Mouse (Mus musculus) ES-E14 (cell line): ENCODE data around the gene Wdr5. TPM values are rescaled to one million over a fixed set of nuclear protein-coding genes. Genes with fewer than 3 reads are reported as not detected.
A peak's percentile ranks its signal among the peaks of the same experiment; 100 is the strongest.

Source experiments
- DNase-seq: peaks from one replicate; pipeline ENCODE4 v3.0.0-alpha.2; 2013; ENCODE audit warnings: low read depth, low spot score
- H3K27ac ChIP-seq: 2 replicates; pipeline ENCODE4 v1.5.1; 2012; ENCODE audit warnings: low read depth, mild to moderate bottlenecking, low read length, moderate library complexity, mixed read lengths; ENCODE audit not compliant: poor library complexity, insufficient read depth, severe bottlenecking
- H3K36me3 ChIP-seq: 2 replicates; pipeline ENCODE4 v1.6.1; 2012; ENCODE audit warnings: mild to moderate bottlenecking, low read length, moderate library complexity, mixed read lengths; ENCODE audit not compliant: control insufficient read depth, poor library complexity, insufficient read depth, severe bottlenecking
- H3K4me1 ChIP-seq, 2 experiments: fragments of 150-350 bp in 1 of 2; sonication (generic) in 1 of 2; 2 replicates each; pipeline ENCODE4 v1.6.1; 2012; ENCODE audit warnings: low read length in 2 of 2, mild to moderate bottlenecking in 1 of 2, mixed read lengths in 1 of 2; ENCODE audit not compliant: control insufficient read depth in 2 of 2, insufficient read depth in 2 of 2, poor library complexity in 1 of 2
- H3K4me3 ChIP-seq, 2 experiments: fragments of 150-350 bp in 1 of 2; sonication (generic) in 1 of 2; 2 replicates each; pipeline ENCODE4 v1.5.1; 2012; ENCODE audit warnings: low read length in 2 of 2, low read depth in 1 of 2, mild to moderate bottlenecking in 1 of 2, mixed read lengths in 1 of 2; ENCODE audit not compliant: insufficient read depth in 1 of 2, poor library complexity in 1 of 2, severe bottlenecking in 1 of 2
- H3K9ac ChIP-seq: 2 replicates; pipeline ENCODE4 v1.6.1; 2012; ENCODE audit warnings: low read depth, mild to moderate bottlenecking, low read length, mixed read lengths; ENCODE audit not compliant: poor library complexity, insufficient read depth, severe bottlenecking
- H3K9me3 ChIP-seq: fragments of 150-350 bp; sonication (generic); 2 replicates; pipeline ENCODE4 v1.6.1; 2012; ENCODE audit warnings: low read depth, mild to moderate bottlenecking, low read length; ENCODE audit not compliant: control insufficient read depth, insufficient read depth
- CHD2 ChIP-seq: IDR thresholded peaks from 2 replicates; pipeline ENCODE4 v1.6.1; 2014; ENCODE audit warnings: mild to moderate bottlenecking, low read depth, low read length, inconsistent platforms
- HCFC1 ChIP-seq: IDR thresholded peaks from 2 replicates; pipeline ENCODE4 v1.6.1; 2012; ENCODE audit warnings: low read length, inconsistent platforms, borderline replicate concordance; ENCODE audit not compliant: insufficient read depth
- MAFK ChIP-seq: IDR thresholded peaks from 2 replicates; pipeline ENCODE4 v1.6.1; 2014; ENCODE audit warnings: mild to moderate bottlenecking, low read depth, low read length, inconsistent platforms; ENCODE audit not compliant: insufficient read depth
- ZC3H11A ChIP-seq: IDR thresholded peaks from 2 replicates; pipeline ENCODE4 v1.6.1; 2012; ENCODE audit warnings: low read depth, mild to moderate bottlenecking, inconsistent platforms, low read length, borderline replicate concordance
- ZNF384 ChIP-seq: IDR thresholded peaks from 2 replicates; pipeline ENCODE4 v1.6.1; 2012; ENCODE audit warnings: low read depth, low read length, inconsistent platforms
- in situ Hi-C, 2 experiments: fragments of 600-800 bp; cut with MboI; formaldehyde crosslinking; loops; one replicate each; pipeline ENCODE4 v1.15.1; 2025; ENCODE audit warnings: low sequenced_read_pairs in 2 of 2, inconsistent platforms in 1 of 2; ENCODE audit not compliant: unreplicated experiment in 2 of 2
- total RNA-seq: library from RNA; depleted of rRNA; stranded (reverse); fragments of 300-350 nt; gene quantifications from 2 replicates; pipeline ENCODE4 v1.2.3, GENCODE M21; 2012

Wdr5 gene
- total RNA-seq, 1 experiment: 106 TPM

- TF ChIP-seq CHD2 (no peak), MAFK (no peak), ZNF384 (no peak), ZC3H11A (no peak), HCFC1 (no peak)
- Histone ChIP-seq H3K4me1 (peaks cover 2 to 4% of the 10 kb centered on the region in 2 experiments; a peak in 2 of 4 replicates), H3K36me3 (no peaks in the 10 kb centered on the region), H3K4me3 (no peak overlapping the region), H3K9ac (no peak overlapping the region), H3K9me3 (peaks cover 6% of the 10 kb centered on the region; the same call in 1 of the 2 replicates), H3K27ac (no peak overlapping the region)
- DNase-seq: no peak
- in situ Hi-C loops: no loop called here
These were observed 21.0 kb upstream of the Wdr5 start for GRCm38 (mm10) chr2:27493971-27494370.

DNA sequence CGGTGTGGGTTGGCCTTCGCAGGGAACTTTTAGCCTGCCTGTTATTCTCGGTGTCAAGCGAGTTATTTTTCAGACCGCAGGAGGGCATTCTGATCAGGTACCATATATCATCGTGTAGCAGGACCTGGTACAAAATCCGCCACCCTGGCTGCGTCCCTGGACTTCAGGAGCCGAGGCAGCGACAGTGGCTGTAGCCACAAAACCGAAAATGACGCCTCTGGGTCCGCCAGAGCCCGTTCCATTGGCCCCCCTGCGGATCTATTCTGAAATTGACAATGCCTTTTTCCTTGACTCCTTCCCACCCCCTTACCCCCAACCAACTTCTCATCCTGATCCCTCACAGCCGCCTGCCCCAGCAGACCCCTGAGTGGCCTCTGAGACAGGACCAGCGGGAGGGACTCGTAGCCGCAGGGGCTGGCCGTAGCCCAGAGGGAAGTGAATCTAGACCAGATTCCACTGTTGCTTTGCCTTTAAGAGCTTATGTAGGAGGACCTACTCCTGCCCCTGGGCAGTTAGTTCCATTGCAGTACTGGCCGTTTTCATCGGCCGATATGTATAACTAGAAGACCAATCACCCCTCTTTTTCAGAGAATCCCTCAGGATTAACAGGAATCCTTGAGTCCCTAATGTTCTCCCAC lies 18.4 kb upstream of the Wdr5 start:
- H3K36me3 ChIP-seq: no peaks in the 10 kb centered on the region
- no peak overlapping the region for H3K4me3 ChIP-seq
- no peak for DNase-seq
- no peak overlapping the region for H3K27ac ChIP-seq
- H3K9ac ChIP-seq: no peak overlapping the region
- in situ Hi-C loops: no loop called here
- no peak for TF ChIP-seq HCFC1
- no peak for TF ChIP-seq ZNF384
- no peak for TF ChIP-seq ZC3H11A
- no peak for TF ChIP-seq CHD2
- TF ChIP-seq MAFK: no peak
- H3K4me1 ChIP-seq: peaks cover 2 to 4% of the 10 kb centered on the region in 2 experiments; a peak in 2 of 4 replicates
- H3K9me3 ChIP-seq: peaks cover 8% of the 10 kb centered on the region; the same call in 1 of the 2 replicates

- Histone ChIP-seq H3K36me3 (no peaks in the 10 kb centered on the region; the same call in 1 of the 2 replicates), H3K4me1 (peaks cover 19 to 23% of the 10 kb centered on the region in 2 experiments), H3K9me3 (peaks cover 4% of the 10 kb centered on the region; the same call in 1 of the 2 replicates), H3K4me3 (no peak overlapping the region), H3K9ac (peak overlapping the region; percentile 37; the same call in 1 of the 2 replicates), H3K27ac (peak overlapping the region; percentile 80; the same call in 1 of the 2 replicates)
- no peak for DNase-seq
- in situ Hi-C loops: no loop called here
- TF ChIP-seq ZNF384 (no peak), HCFC1 (no peak), MAFK (no peak), ZC3H11A (no peak), CHD2 (no peak)
These were observed 10.7 kb upstream of the Wdr5 start for GRCm38 (mm10) chr2:27504113-27504885.

DNA sequence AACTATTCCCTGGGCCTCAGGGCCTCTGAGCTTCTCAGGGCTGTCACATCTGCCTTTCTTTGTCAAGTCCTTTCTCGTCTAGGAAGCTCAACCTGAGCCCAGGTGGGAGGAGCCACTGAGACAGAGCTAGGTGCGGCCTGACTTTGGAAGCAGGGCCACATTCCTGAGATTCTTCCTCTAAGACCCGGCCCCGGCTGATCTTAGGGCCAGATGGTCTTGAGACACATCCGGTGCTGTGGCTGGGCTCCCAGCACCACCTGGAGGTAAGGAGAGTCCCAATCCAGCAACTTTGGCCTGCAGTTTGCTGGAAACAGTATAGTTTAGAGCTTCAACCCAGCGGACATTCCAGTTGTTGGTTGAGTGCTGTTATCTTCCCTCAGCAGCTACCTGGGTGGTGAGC lies 9.4 kb upstream of the Wdr5 start:
- Histone ChIP-seq H3K4me3 (peak overlapping the region; percentile 38 to 49), H3K27ac (peak overlapping the region; percentile 83), H3K36me3 (no peaks in the 10 kb centered on the region; the same call in 1 of the 2 replicates), H3K4me1 (peaks cover 19 to 23% of the 10 kb centered on the region in 2 experiments), H3K9me3 (peaks cover 4% of the 10 kb centered on the region; the same call in 1 of the 2 replicates), H3K9ac (peak overlapping the region; percentile 48)
- peak; percentile 98 for DNase-seq
- in situ Hi-C loops: no loop called here
- TF ChIP-seq ZC3H11A (peak; percentile 26; the same call in 1 of the 2 replicates), CHD2 (no peak), HCFC1 (peak; percentile 70; the same call in 1 of the 2 replicates)
